Mouse (Mus musculus) ZHBTc4 (cell line): ENCODE measurements around the gene Grap2.
"Not testable (repeated sequence)": the region's sequence is repeated elsewhere in the genome, so short reads cannot be mapped to it uniquely, and the experiment has no call there.

ENCODE experiments used
- DNase-seq: peaks from one replicate; pipeline ENCODE4 v3.0.0-alpha.2; 2011; ENCODE audit warnings: low read depth, low spot score

Grap2 gene

DNA sequence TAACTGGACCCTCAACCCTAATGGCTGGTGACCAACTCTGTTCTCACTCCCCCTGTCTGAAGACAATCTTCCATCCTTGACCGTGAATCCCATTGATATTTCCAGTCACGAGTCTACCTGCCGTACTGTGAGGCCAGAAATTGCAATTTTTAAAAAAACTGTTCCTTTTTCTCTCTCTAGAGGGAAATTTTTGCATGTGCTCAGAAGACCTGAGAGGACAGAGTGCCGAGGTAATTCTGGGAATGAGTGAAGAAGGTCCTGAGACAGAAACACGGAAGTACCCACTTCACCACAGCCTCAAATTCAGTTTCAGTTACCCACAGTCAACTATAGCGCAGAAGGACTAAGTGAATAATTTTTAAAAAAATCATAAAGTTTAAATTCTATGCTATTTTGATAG lies 5.7 kb upstream of the Grap2 start:
- DNase-seq = no peak

DNA sequence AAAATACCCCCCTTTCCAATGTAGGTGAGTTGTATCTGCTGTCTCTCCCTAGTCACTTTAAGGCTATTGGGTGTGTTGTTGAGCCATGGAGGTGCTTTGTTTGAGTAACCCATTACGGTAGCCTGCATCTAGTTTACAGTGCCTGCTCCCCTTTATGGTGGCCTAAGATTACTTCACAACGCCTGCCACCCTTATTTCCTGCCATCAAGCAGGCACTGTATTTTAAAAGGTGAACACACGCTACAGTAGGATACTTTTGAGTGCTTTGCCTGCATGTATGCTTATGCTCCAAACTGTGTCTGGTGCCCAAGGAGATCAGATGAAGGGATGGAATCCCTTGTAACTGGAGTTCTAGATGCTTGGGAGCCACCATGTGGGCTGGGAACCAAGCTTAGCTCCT lies 5.3 kb upstream of the Grap2 start:
- DNase-seq = no peak

DNA sequence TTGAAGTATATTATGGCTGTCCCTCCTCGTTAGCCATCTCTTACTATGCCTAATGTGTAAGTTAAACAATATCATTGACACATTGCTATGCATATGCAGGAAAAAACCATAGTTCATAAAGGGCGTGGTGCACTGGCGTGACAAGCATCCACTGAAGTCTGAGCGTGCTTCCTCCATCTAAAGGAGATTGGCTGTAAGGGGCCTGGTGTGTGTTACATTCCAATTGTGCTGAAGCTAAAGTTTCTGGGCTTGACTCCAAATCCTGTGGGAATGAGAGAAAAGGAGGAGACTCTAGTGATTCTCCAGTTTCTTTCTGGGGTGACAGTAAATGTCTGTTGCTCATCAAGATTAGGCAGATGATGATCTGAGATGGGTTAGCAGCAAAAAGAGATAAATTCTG lies 4.7 kb upstream of the Grap2 start:
- DNase-seq = no peak

DNA sequence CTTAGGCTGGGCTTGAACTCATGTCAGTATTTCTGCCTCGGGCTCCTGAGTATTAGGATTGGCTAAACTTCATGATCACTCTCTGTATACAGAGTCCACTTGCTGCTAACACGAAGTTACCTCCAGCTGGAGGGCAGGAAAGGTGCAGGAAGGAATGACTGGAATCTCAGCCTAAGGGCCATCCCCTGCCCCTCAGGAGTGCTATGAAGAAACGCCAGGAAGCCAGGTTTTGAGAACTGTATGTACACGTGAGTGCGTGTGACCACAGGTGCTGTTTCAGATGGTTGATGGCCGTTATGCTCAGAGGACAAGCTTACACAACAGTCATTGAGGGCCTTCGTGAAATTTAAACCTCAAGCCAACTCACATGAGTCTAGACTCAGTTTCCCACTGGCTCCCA lies 3.2 kb upstream of the Grap2 start:
- DNase-seq = no peak

DNA sequence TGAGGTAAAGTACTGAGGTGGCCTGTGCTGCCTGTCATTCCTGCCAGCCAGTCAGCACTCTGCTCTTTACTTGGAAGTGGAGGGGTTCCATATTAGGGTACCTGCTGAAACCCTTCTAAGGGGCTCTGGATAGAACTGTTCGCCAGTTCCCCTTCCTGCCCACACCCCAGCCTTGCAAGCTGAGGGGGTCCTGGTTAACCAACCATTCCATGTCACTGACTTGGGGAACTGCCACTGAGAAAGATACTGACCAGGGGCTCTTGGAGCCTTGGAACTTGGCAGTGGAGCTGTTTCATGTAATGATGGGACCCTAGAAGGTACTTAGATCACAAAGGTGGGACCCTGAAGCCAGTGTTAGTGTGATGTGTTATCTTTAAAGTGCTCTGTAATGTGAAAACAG lies 2.2 kb upstream of the Grap2 start:
- DNase-seq = no peak

DNA sequence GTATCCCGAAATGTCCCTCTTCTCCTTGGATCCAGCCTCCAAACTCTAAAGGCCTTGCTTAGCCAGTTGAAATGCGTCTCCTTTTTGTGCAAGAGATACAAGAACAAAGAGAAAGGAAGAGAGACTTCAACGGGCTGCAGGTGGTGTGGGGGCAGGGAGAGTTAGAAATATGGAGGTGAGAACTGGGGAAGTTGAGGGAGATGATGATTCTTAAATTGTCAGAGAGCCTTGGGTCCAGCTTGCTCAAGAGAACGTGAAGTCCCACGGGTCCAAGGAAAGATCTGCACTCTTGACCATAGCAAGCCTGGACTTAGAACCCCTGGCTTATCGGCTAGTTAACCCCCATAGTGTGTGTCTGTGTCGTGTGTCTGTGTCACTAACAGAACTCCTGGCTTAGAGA lies 783 bp upstream of the Grap2 start:
- DNase-seq = no peak

- DNase-seq = no peak
Measured at GRCm38 (mm10) chr15:80572811-80573520, 572 bp downstream of the Grap2 start.

- DNase-seq = no peak
Measured at GRCm38 (mm10) chr15:80574211-80575040, 2.0 kb downstream of the Grap2 start.

DNA sequence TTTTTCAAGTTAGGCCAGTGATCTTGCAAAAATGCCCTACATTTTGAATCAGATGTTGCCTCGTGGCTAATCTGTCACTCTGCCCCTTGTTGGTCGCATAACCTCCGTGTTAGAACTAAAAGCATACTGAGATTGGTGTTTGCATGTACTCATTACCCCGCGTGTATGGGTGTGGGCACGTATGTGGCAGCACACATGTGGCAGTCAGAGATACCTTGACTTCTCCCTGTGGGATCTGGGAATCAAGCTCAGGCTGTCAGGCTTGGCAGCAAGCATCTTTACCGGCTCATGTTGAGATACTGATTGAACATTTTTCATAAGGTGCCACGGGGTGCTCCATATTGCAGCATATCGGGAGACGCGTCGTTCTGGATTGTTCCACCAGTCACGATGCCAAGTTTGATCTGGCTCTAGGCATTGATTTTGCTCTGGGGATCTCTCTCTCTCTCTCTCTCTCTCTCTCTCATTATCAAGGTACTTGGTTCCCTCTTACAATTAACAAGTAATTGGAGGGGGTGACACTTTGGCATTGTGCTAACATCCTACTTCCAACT lies 3.5 kb downstream of the Grap2 start:
- no peak for DNase-seq

- no peak for DNase-seq
Measured at GRCm38 (mm10) chr15:80576415-80576994, 4.1 kb downstream of the Grap2 start.

GRCm38 (mm10) chr15:80577166-80577960 lies 5.0 kb downstream of the Grap2 start:
- peak; percentile 53 for DNase-seq

- peak; percentile 26 for DNase-seq
Measured at GRCm38 (mm10) chr15:80579121-80579520, 6.7 kb downstream of the Grap2 start.

GRCm38 (mm10) chr15:80580585-80580984 lies 8.2 kb downstream of the Grap2 start:
- DNase-seq = not testable (repeated sequence)

GRCm38 (mm10) chr15:80582581-80583495 lies 10.4 kb downstream of the Grap2 start:
- DNase-seq = no peak

- DNase-seq = peak; percentile 72
Measured at GRCm38 (mm10) chr15:80586296-80586695, 13.9 kb downstream of the Grap2 start.

- no peak for DNase-seq
Measured at GRCm38 (mm10) chr15:80590641-80591040, 18.2 kb downstream of the Grap2 start.

GRCm38 (mm10) chr15:80592737-80593136 lies 20.3 kb downstream of the Grap2 start:
- no peak for DNase-seq

GRCm38 (mm10) chr15:80593877-80594276 lies 21.5 kb downstream of the Grap2 start:
- no peak for DNase-seq

DNA sequence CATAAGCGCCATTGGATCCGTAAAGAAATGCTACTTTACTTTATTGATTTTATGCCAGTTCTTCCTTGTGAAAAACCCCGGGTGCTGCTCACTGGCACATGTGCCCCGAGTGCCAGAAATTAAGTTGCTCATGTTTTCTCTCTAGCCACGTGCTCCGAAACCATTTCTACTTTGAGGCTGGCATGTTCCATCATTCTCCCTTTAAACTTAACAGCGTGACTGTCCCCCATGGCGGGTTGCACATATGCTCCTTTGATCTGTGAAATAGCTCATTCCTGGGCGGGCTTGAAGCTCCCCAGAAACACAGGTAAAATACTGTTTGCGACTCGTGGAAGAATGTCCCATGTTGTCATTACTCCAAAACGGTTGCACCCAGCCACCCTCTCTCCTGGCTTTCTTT lies 26.4 kb downstream of the Grap2 start:
- DNase-seq = no peak

DNA sequence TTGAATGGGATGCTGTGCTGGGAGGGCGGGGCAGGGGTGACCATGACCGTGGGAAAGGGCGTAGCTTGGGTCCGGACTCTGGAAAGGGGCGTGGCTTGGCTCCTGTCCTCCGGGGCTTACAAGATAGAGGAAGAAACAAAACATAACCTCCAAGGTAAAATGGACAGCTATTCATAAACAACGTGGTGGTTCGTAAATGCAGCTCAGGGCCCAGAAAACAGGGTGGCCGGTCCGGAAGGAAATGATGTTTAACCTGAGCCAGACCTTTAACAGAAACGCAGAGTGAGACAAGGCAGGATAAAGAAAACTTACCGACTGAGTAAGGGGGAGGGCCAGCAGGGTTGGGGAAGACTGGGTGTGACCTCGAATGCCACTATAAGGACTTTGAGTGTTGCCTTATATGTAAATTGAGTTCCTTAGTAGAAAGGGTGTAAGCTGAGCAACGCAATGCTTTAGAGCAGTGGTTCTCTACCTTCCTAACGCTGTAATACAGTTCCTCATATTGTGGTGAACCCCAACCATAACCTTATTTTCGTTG lies 26.9 kb downstream of the Grap2 start:
- DNase-seq = peak; percentile 81
